Mouse (Mus musculus) neural tube, embryonic 14.5 days (tissue): ENCODE measurements around the gene Cttnbp2nl. TPM values are rescaled to one million over a fixed set of nuclear protein-coding genes. Genes with fewer than 3 reads are reported as not detected.

Experiments used
- ATAC-seq: fragments of 200-750 bp; cut with Nextera tagmentation; 2 replicates; pipeline ENCODE4 v1.8.0; 2017; ENCODE audit warnings: low read depth, mild to moderate bottlenecking, moderate TSS enrichment, moderate library complexity
- H3K27ac ChIP-seq: fragments of 300-500 bp; sonication (generic); 2 replicates; pipeline ENCODE4 v1.5.1; 2014; ENCODE audit warnings: low read depth, mild to moderate bottlenecking, control low read depth, low read length, moderate library complexity, mixed read lengths
- H3K27me3 ChIP-seq: fragments of 300-500 bp; sonication (generic); 2 replicates; pipeline ENCODE4 v1.6.1; 2014; ENCODE audit warnings: low read length; ENCODE audit not compliant: control insufficient read depth, insufficient read depth
- H3K36me3 ChIP-seq: fragments of 300-500 bp; sonication (generic); 2 replicates; pipeline ENCODE4 v1.6.1; 2014; ENCODE audit warnings: low read length, mixed read lengths; ENCODE audit not compliant: control insufficient read depth, insufficient read depth
- H3K4me1 ChIP-seq: fragments of 300-500 bp; sonication (generic); 2 replicates; pipeline ENCODE4 v1.6.1; 2014; ENCODE audit warnings: low read length; ENCODE audit not compliant: control insufficient read depth, insufficient read depth
- H3K4me2 ChIP-seq: fragments of 300-500 bp; sonication (generic); 2 replicates; pipeline ENCODE4 v1.6.1; 2014; ENCODE audit warnings: mild to moderate bottlenecking, low read depth, low read length, control low read depth
- H3K4me3 ChIP-seq: fragments of 300-500 bp; sonication (generic); 2 replicates; pipeline ENCODE4 v1.5.1; 2014; ENCODE audit warnings: low read depth, low read length, control low read depth, mixed read lengths
- H3K9ac ChIP-seq: fragments of 300-500 bp; sonication (generic); replicated peaks from 2 replicates; pipeline ENCODE4 v1.6.1; 2014; ENCODE audit warnings: low read depth, mild to moderate bottlenecking, control low read depth, low read length, mixed read lengths
- H3K9me3 ChIP-seq: fragments of 300-500 bp; sonication (generic); 2 replicates; pipeline ENCODE4 v1.6.1; 2016; ENCODE audit warnings: low read length; ENCODE audit not compliant: control insufficient read depth
- WGBS: fragments of 180-500 bp; shearing (Covaris S2); extraction: QIAGEN DNeasy Blood & Tissue Kit; methylation state at CpG from one replicate; pipeline ENCODE4 v1.1.7; 2014; 5-methylcytosine and 5-hydroxymethylcytosine counted together
- polyA plus RNA-seq: library from polyadenylated mRNA; unstranded; fragments of >200 nt; fragmentation: Nextera tagmentation; extraction: Ambion mirVana; gene quantifications from 2 replicates; pipeline ENCODE4 v1.2.1, GENCODE M21; 2014

Gene Cttnbp2nl
- polyA plus RNA-seq, 1 experiment from 2014 or later: 37.3 TPM

GRCm38 (mm10) chr3:105000561-105000960 lies 52.4 kb downstream of the Cttnbp2nl start:
- Histone ChIP-seq H3K9ac (no peak overlapping the region), H3K4me3 (no peak overlapping the region), H3K27ac (no peak overlapping the region), H3K36me3 (peaks cover 28% of the 10 kb centered on the region), H3K27me3 (no peaks in the 10 kb centered on the region), H3K9me3 (no peaks in the 10 kb centered on the region), H3K4me1 (no peaks in the 10 kb centered on the region), H3K4me2 (no peak overlapping the region)
- WGBS: 90% methylated on average over 8 of the region's 8 CpGs
- ATAC-seq: no peak

GRCm38 (mm10) chr3:104997563-104997962 lies 55.4 kb downstream of the Cttnbp2nl start:
- H3K4me2 ChIP-seq: no peak overlapping the region
- WGBS: 47% methylated on average over 6 of the region's 6 CpGs
- H3K9me3 ChIP-seq: no peaks in the 10 kb centered on the region
- no peak overlapping the region; the same call in 1 of the 2 replicates for H3K27ac ChIP-seq
- H3K36me3 ChIP-seq: no peaks in the 10 kb centered on the region
- no peak for ATAC-seq
- H3K4me3 ChIP-seq: no peak overlapping the region
- no peaks in the 10 kb centered on the region for H3K27me3 ChIP-seq
- H3K4me1 ChIP-seq: 0 out of 2 replicates have a peak, but pooled peaks cover 9% of the 10 kb centered on the region
- no peak overlapping the region for H3K9ac ChIP-seq

- H3K9me3 ChIP-seq: no peaks in the 10 kb centered on the region
- no peak overlapping the region for H3K4me2 ChIP-seq
- no peak overlapping the region for H3K4me3 ChIP-seq
- no peaks in the 10 kb centered on the region for H3K27me3 ChIP-seq
- WGBS: 85% methylated on average over 7 of the region's 7 CpGs
- no peak overlapping the region for H3K27ac ChIP-seq
- ATAC-seq: no peak
- no peaks in the 10 kb centered on the region for H3K36me3 ChIP-seq
- H3K4me1 ChIP-seq: 0 out of 2 replicates have a peak, but pooled peaks cover 9% of the 10 kb centered on the region
- no peak overlapping the region for H3K9ac ChIP-seq
Observed at GRCm38 (mm10) chr3:104995707-104996106, 57.2 kb downstream of the Cttnbp2nl start.

- 39% methylated on average over 3 of the region's 3 CpGs for WGBS
- peak overlapping the region; percentile 6; the same call in 1 of the 2 replicates for H3K4me2 ChIP-seq
Observed at GRCm38 (mm10) chr3:104994415-104994841, 58.5 kb downstream of the Cttnbp2nl start.

GRCm38 (mm10) chr3:104993800-104994199 lies 59.1 kb downstream of the Cttnbp2nl start:
- no peaks in the 10 kb centered on the region for H3K9me3 ChIP-seq
- H3K36me3 ChIP-seq: no peaks in the 10 kb centered on the region
- H3K4me1 ChIP-seq: 0 out of 2 replicates have a peak, but pooled peaks cover 9% of the 10 kb centered on the region
- H3K9ac ChIP-seq: no peak overlapping the region
- ATAC-seq: peak; percentile 78
- no peak overlapping the region for H3K4me2 ChIP-seq
- 27% methylated on average over 4 of the region's 4 CpGs for WGBS
- peak overlapping the region; percentile 66 for H3K27ac ChIP-seq
- H3K4me3 ChIP-seq: no peak overlapping the region
- H3K27me3 ChIP-seq: no peaks in the 10 kb centered on the region

More at GRCm38 (mm10) chr3:104994415-104994841, 58.5 kb downstream of the Cttnbp2nl start:
- Histone ChIP-seq H3K27me3 (no peaks in the 10 kb centered on the region), H3K9me3 (no peaks in the 10 kb centered on the region), H3K4me3 (no peak overlapping the region), H3K9ac (no peak overlapping the region), H3K36me3 (no peaks in the 10 kb centered on the region), H3K4me1 (0 out of 2 replicates have a peak, but pooled peaks cover 9% of the 10 kb centered on the region), H3K27ac (peak overlapping the region; percentile 66)
- no peak; the same call in 1 of the 2 replicates for ATAC-seq

DNA sequence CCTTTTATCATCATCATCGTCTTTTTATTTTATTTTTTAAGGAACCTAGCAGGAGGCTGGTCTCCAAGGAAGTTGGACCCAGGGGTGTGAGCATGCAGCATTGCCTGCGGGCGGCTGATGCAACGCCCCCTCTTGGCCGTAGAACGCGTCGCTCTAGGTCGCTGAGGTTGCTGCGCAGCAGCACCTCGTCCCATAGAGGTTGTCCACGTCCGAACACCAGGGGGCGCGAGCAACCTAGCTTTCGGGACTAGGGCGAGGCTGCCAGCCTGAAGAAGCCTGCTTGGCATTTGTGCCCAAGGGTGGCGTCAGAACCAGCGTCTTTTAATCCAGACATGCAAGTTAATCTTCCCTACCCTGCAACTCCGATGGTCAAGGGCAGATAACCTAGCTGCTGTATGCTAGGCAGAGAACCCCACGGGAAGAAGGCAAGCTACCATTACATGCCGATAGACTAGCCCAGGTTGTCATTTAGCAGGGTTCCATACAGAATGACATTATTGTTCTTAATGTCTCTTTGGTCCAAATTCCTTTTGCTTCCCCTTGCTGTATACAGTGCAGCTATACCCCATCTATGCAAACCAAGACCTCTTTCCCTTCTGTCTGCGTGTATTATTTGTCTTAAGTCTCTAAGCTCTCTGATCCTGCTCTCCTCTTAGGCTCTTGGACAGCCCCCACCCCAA lies 60.1 kb downstream of the Cttnbp2nl start:
- Histone ChIP-seq H3K4me2 (peak overlapping the region; percentile 26; the same call in 1 of the 2 replicates), H3K27me3 (no peaks in the 10 kb centered on the region), H3K9me3 (no peaks in the 10 kb centered on the region), H3K4me1 (0 out of 2 replicates have a peak, but pooled peaks cover 9% of the 10 kb centered on the region), H3K9ac (no peak overlapping the region), H3K36me3 (no peaks in the 10 kb centered on the region), H3K27ac (peak overlapping the region; percentile 3; the same call in 1 of the 2 replicates), H3K4me3 (no peak overlapping the region)
- 12% methylated on average over 23 of the region's 23 CpGs for WGBS
- peak; percentile 86 for ATAC-seq

- no peak overlapping the region for H3K9ac ChIP-seq
- no peaks in the 10 kb centered on the region for H3K9me3 ChIP-seq
- ATAC-seq: no peak
- H3K36me3 ChIP-seq: no peaks in the 10 kb centered on the region
- H3K4me1 ChIP-seq: 0 out of 2 replicates have a peak, but pooled peaks cover 9% of the 10 kb centered on the region
- no peaks in the 10 kb centered on the region for H3K27me3 ChIP-seq
- H3K27ac ChIP-seq: no peak overlapping the region
- no peak overlapping the region for H3K4me3 ChIP-seq
- 83% methylated on average over 5 of the region's 5 CpGs for WGBS
- H3K4me2 ChIP-seq: no peak overlapping the region
Observed at GRCm38 (mm10) chr3:104991703-104992102, 61.2 kb downstream of the Cttnbp2nl start.

DNA sequence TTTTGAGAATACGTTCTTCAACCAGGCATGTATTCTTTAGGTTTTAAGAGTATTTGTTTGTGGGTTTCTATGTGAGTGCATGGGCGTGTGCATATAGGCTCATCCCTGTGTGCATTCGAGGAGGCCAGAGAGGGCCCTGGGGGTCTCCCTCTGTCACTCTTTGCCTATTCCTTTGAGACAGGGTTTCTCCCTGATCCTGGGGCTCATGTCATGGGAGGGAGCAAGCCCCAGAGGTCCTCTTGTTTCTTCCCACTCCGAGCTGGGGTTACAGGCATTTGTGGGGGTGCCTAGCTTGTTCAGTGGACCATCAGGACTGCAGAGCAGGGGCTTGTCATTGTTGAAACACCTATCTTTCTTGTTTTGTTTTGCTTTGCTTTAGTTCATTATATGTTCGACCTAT lies 65.1 kb downstream of the Cttnbp2nl start:
- ATAC-seq: no peak
- Histone ChIP-seq H3K27ac (no peak overlapping the region), H3K4me2 (no peak overlapping the region), H3K4me3 (no peak overlapping the region), H3K27me3 (no peaks in the 10 kb centered on the region), H3K9me3 (no peaks in the 10 kb centered on the region), H3K4me1 (no peaks in the 10 kb centered on the region), H3K9ac (no peak overlapping the region), H3K36me3 (no peaks in the 10 kb centered on the region)
- 75% methylated on average over 5 of the region's 5 CpGs for WGBS

DNA sequence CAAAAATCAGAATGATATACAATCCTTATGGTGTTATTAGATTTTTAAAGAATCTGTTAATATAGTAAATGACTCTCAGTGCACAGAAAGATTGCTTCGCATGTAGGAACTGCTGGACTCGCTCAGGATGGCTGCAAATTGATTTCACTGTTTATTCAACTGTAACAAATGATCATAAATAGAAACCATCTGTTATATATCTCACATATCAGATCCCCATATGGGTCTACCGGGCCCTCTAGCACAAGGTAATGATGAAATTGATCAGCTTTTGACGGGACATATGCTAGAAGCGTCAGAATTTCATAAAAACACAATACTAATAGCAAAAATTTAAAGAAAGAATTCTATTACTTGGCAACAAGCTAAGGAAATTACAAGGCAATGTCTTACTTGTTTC lies 73.2 kb downstream of the Cttnbp2nl start:
- Histone ChIP-seq H3K27ac (no peak overlapping the region), H3K9ac (no peak overlapping the region), H3K36me3 (no peaks in the 10 kb centered on the region), H3K27me3 (no peaks in the 10 kb centered on the region), H3K4me3 (no peak overlapping the region), H3K4me1 (no peaks in the 10 kb centered on the region), H3K9me3 (no peaks in the 10 kb centered on the region), H3K4me2 (no peak overlapping the region)
- 49% methylated on average over 5 of the region's 5 CpGs for WGBS
- no peak for ATAC-seq
